Mouse (Mus musculus) CD8-positive naive resting alpha-beta T cell, adult 2 months (primary cell): ENCODE data around the gene Dazap1.
"Not testable (repeated sequence)": the region's sequence is repeated elsewhere in the genome, so short reads cannot be mapped to it uniquely, and the experiment has no call there.

Source experiments
- DNase-seq, 2 experiments: peaks; one replicate each; pipeline ENCODE4 v3.0.0; 2022; ENCODE audit warnings: low read depth in 2 of 2, low spot score in 2 of 2

The Dazap1 gene

DNA sequence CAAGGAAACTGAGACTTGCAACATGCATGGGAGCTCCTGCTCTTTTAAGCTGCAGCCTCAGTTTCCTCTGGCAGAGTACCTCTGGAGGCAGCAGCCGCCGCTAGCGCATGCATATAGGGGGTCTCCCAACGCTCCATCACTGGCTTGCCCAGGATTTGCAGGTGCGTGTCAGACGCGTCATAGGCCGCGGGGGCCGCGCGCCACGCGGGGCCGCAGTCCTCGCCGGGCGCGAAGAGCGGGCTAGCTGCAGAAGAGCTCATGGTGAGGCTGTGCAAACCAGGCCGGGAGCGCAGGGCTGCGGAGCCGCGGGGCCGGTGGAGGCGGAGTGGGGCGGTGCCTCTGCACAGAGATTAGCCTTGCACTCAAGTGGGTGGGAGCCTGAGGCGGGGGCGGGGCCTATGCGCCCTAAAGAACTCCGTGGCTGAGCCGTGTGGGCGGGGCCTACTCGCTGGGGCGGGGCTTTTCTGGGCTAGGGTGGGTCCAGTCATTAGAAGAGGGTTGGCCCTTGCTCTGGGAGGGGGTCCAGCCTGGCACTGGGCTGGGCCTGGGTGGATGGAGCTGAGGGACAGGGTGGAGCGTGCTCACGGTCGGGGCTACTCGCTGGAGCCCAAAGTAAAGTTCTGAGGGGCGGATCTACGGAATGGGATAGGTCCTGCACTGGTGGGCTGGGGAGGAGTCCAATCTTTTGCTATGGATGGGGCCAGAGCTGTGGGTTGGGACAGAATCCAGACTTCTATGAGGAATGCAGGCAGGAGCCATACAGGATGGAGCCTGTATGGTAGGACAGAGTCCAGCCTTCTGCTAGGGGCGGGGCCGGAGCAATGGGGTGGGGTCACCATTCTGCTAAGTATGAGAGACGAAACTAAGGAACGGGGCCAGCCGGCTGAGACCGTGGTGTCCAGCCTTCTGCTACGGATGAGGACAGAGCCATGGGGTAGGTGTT is at the start of gene Dazap1, which contains the start of gene Gamt:
Dazap1 (plus strand) TSS at position 845 of the 943 bp plus-strand sequence.
Gamt (minus strand) TSS at position 371 of the 943 bp plus-strand sequence.
- DNase-seq: peak; percentile 61 to 77

- DNase-seq: not testable (repeated sequence)
Observed at GRCm38 (mm10) chr10:80211547-80212103, 49.7 kb upstream of the Dazap1 start.

GRCm38 (mm10) chr10:80215048-80215772 is 46.1 kb upstream of the Dazap1 start:
- no peak for DNase-seq

DNA sequence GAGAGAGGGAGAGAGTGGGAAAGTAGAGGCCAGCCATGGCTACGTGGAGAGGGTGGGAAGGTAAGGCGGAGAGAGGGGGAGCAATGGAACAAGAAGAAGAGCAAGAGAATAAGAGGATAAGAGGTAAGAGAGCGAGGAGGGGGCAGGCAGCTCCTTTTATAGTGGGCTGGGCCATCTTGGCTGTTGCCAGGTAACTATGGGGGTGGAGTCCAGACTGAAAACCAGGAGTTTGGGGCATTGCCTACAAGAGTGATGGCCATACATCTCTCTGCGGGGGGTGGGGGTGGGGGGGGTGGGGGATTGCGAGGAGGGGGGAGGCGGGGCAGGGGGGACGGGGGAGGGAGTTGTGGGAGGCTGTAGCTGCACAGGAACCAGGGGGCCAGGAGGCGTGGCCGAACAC is 40.6 kb upstream of the Dazap1 start:
- no peak for DNase-seq

- DNase-seq: not testable (repeated sequence)
Observed at GRCm38 (mm10) chr10:80223137-80223536, 38.1 kb upstream of the Dazap1 start.

DNA sequence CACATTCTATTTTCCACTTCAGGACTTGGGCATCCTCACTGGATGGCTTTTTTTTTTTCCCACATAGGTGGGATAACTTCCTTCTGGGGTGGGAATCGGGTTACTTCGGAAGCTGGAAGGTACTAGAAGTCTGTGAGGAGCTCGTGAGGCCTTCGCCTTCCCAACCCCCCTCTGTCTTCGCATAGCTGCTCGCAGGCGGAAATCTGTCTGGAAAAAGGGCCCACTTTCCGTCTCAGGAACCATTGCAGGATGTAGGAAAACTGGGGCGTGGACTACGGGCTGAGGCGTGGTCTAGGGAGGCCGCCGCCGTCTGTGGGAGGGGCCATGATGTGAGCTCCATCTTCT is 35.2 kb upstream of the Dazap1 start:
- DNase-seq: no peak

GRCm38 (mm10) chr10:80226416-80227165 is 34.7 kb upstream of the Dazap1 start, which contains the start of gene Mum1:
TSS of gene Mum1 (plus strand) at chr10:80226434.
- peak; percentile 92 to 94 for DNase-seq

DNA sequence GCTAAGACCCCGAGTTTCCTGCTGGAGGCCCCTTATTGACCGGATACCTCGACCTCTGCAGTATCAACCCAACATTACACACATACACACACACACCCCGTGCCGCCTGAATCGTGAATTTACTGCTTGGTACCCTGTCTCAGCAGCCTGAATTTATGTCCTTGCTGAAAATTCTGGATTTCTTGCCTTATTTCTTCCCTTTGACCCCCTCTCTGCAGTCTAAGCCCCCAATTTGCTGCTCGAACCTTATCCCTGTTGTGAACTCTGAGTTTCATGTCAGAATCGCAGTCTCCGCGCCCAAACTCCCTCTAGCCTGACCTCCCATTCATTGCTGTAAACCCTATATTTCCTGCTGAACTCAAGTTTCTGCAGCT is 34.1 kb upstream of the Dazap1 start:
- no peak for DNase-seq

DNA sequence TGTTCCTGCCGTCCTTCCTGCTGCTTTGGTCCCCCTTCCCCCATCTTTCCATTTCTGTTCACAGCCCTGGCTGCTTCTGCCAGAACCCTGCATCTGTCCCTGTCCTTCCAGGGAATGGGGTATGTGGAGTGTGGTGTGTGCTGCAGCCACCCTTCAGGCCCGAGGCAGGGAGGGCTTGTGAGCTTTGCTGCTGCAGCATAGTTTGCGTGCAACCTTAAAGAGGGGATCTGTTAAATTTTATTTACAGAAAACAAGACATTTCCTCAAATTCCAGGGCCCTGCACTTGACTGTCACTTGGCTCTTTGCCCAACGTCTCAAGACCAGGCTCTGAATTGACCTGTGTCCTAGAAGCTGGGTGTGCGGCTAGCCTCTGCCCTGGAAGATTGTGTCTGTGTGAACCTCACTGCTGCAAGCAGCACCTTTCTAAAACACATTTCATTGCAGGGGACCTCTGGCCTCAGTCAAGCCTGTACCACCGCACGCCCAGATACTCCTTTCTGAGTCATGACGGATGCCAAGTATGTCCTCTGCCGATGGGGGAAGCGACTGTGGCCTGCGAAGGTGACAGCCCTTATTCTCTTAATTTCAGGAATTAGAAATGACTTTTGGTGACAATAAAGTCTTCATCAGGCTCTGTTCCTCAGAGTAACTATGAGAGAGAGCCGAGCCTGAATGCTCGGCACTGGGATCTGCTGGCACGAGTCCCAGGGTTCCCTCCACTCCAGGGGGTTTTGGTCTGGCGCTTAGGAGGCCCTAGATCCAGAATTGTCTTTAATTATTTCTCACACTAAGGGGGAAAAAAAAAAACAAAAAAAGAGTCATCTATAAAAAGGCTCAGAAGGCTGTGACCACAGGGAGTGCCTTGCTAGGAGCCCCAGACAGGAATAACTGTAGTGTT is 33.2 kb upstream of the Dazap1 start:
- DNase-seq: no peak

- no peak for DNase-seq
Observed at GRCm38 (mm10) chr10:80236145-80236825, 25.0 kb upstream of the Dazap1 start.

DNA sequence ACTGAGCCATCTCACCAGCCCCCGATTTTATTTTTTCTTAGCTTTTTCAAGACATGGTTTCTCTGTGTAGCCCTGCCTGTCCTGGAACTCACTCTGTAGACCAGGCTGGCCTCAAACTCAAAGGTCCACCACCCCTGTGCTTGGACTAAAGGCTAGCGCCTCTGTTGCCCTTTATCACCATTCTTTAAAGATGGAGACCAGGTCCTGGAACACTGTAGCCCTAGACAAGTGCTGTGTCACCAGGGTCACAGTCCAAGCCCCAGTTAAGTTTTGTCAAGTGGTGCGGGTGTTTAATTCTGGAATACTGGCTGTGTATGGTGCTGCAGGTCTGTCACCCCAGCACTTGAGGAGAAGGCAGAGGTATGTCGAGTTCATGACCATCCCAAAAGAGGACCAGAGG is 24.3 kb upstream of the Dazap1 start:
- no peak for DNase-seq

- DNase-seq: no peak
Observed at GRCm38 (mm10) chr10:80238306-80238705, 23.0 kb upstream of the Dazap1 start.

DNA sequence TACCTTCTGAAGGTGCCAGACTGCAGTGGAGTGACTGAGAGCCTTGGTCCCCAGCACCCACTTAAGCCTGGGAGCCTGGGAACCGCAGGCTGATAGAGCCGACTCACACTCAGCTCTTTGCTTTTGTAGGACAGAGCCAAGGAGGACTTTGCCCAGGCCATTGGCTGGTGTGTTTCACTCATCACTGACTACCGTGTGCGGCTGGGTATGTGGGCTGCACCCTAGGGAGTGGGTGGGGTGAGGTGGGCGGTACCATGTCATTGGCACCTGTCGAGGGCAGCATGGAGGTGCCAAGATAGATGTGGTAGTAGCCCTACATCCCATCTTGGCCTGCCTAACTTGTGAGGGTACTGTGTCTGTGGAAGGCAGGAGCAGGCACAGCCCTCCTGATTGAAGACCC is 21.5 kb upstream of the Dazap1 start:
- DNase-seq: no peak

GRCm38 (mm10) chr10:80242088-80242487 is 19.2 kb upstream of the Dazap1 start:
- no peak for DNase-seq

DNA sequence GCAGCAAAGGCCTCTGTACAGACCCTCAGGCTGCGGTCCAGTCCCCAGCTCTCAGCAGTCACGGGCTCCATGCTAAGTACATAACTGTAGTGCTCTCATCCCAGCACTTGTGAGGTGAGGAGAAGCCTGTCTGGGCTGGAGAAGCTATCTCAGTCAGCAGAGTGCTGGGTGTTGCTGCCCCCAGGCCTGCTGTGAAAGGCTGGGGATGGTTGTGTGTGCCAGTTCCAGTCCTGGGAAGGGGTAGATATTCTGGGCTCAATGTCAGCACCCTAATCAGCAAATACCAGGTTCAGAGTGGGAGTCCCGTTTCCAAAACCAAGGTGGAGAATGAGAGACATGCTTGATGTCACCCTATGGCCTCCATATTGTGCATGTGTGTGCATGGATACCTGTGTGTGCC is 18.7 kb upstream of the Dazap1 start:
- DNase-seq: no peak

DNA sequence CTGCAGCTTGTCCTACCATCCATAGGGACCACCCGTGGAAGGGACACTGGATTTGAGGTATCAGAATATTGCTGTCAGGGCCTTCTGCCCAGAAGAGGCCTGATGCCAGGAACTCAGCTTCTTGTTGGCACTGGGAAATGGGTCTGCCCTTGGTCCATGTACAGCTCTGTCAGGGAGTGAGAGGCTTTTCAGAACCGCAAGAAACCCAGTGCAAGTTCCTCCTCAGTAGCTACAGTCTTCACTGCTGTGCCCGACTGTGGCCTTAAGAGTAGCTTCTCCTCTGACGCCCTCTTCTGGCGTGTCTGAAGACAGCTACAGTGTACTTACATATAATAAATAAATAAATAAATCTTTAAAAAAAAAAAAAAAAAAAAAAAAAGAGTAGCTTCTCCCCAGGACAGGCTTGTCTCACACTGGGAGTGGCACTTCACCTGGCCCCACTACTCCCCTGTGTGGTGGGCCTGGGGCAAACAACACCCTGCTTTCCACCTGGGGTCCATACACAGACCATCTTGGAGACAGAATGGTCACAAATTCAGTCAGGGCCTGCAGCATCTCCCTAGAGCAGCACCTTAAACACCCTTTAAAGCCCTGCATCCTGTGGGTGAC is 16.4 kb upstream of the Dazap1 start:
- no peak for DNase-seq

DNA sequence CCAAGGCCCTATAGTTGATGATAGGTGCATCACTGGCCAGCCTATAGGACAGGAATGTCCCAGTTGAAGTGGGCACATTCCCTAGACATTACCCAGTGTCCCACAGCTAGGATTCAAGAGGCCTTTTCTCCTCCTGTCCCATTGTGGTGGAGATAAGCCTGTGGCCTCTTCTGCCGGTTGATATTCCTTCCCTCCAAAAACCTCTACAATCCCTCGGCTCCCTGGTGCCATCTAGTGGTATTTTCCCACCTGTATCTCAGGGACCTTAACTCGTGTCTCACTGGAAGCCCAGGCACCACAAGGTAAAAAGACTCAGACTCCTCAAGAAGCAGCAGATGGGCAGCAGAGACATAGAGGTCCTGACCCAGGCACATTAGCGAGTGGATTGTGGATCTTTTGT is 15.7 kb upstream of the Dazap1 start:
- peak; percentile 60 to 71 for DNase-seq

DNA sequence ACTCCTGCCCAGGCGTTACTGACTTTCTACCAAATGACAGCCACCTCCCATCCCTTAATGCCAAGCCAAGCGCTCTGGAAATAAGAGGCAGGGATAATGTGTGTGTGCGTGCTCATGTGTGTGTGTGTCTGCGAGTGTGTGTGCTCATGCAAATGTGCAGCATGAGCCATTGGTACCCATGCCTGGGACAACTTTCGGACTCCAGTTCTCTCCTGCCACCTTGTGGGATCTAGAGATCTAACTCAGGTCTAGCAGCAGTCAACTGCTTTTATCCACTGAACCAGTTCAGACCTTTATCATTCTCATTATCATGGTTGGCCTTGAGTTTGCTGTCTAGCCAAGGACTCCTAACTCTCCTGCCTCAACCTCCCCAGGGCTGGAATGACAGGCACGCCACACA is 13.4 kb upstream of the Dazap1 start:
- no peak for DNase-seq

- not testable (repeated sequence) for DNase-seq
Observed at GRCm38 (mm10) chr10:80248437-80248836, 12.8 kb upstream of the Dazap1 start.
